In the genomic region with DNA sequence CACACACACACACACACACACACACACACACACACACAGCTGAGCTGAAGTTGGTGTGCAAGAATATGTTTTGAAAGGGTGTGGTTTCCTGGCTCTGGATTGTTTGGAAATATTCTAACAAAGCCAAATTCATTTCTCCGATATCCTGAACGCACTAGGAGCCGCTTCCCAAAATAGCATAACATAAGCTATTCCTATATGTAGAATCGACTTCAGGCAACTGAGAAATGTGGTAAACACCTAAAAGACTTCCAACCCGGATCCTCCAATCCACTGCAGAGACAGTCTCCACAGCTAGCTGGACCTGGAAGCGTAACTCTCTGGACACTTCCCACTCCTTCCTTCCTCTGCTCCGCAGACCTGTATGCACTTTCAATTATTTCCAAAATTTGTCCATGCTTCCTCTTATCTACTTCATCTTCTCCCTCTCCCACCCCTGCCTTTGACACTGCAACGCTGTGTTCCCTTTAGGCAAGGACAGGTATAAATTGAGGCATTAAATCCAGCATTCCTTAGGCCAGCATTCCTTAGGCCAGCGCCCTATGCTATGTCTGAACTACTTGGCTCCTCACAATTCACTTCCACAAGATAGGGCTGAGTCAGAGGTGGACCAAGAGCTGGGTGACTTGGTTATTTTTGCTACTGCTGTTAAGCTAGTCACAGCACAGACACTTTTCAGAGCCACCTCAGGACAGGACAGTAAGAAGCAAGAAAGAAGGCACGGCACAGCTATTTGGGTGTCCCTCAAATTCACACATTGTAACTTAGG, we compare ENCODE assay signal across 16 mouse cellular contexts.
DNase-seq lines count a peak whose midpoint lies in the region; ATAC-seq and TF ChIP-seq lines count a peak whose summit lies in the region.
"Had no signal": no experiment of that assay in that cellular context is flagged by ENCODE, and none has a peak within 500 bp of the region (broad histone marks: within the 10 kb centered on the region; RNA-seq: fewer than 3 reads in every experiment).

No protein-coding gene starts in this region.

- no peak for DNase-seq in gastrocnemius, adult 2 months
- DNase-seq in gastrocnemius, postnatal 4 days (ENCODE audit: low spot score in 2 of 2) = no peak
- no peak for DNase-seq in left cerebral cortex, adult 2 months (ENCODE audit: extremely low spot score in 1 of 2, low spot score in 2 of 2)
- no peak for DNase-seq in left cerebral cortex, postnatal 10 days (ENCODE audit: extremely low spot score in 1 of 2, low spot score in 2 of 2)
- DNase-seq in lung, postnatal 10 days = peak; percentile 50
- DNase-seq in spleen, postnatal 4 days (ENCODE audit: low spot score in 2 of 2) = no peak
- DNase-seq: cerebellum, adult 2 months; gastrocnemius, postnatal 36 days; kidney, postnatal 4 days; liver; right cerebral cortex, postnatal 25 days; thymus, postnatal 25 days had no signal

- ATAC-seq in megakaryocyte progenitor cell, adult 5-6 weeks (replicated peaks; ENCODE audit: poor library complexity) = no peak
- ATAC-seq: forebrain, embryonic 14.5 days; hindbrain, embryonic 16.5 days had no signal

- intact Hi-C loops in gastrocnemius, adult 2 months (cut with DNase I) = no loop called here
- intact Hi-C loops in left cerebral cortex, adult 2 months (cut with DNase I) = no loop called here
- intact Hi-C loops in left cerebral cortex, postnatal 10 days (cut with DNase I) = no loop called here

- peaks cover 21% of the 10 kb centered on the region for H3K4me1 ChIP-seq in cortical plate, adult 2 months (ENCODE audit: control insufficient read depth, insufficient read depth, low read length)

- H3K4me3 ChIP-seq in gastrocnemius, adult 2 months = peak overlapping the region; percentile 23
- H3K4me3 ChIP-seq in left cerebral cortex, adult 2 months = no peak overlapping the region
- H3K4me3 ChIP-seq in cortical plate, adult 2 months (ENCODE audit: insufficient read depth, low read length) = no peak overlapping the region

- TF ChIP-seq CTCF in gastrocnemius, adult 2 months (IDR thresholded peaks at IDR 0.05) = no peak
- TF ChIP-seq CTCF in left cerebral cortex, adult 2 months (IDR thresholded peaks at IDR 0.05) = no peak
- no peak for TF ChIP-seq CTCF in cortical plate, adult 2 months (IDR thresholded peaks at IDR 0.05; ENCODE audit: extremely low read depth, insufficient read depth, low read length)

- no peak for TF ChIP-seq POLR2A in cortical plate, adult 2 months (IDR thresholded peaks at IDR 0.05; ENCODE audit: extremely low read depth, insufficient read depth, low read length)

- H3K27ac ChIP-seq in gastrocnemius, adult 2 months = peak overlapping the region; percentile 86
- peak overlapping the region; percentile 54 for H3K27ac ChIP-seq in left cerebral cortex, adult 2 months
- H3K27ac ChIP-seq in cortical plate, adult 2 months (ENCODE audit: insufficient read depth, low read length) = peak overlapping the region; percentile 83
